Mouse (Mus musculus) liver, embryonic 18 days (tissue): ENCODE results near the gene Duox2. TPM values are rescaled to one million over a fixed set of nuclear protein-coding genes. Genes with fewer than 3 reads are reported as not detected.

Experiments used
- polyA plus RNA-seq: library from polyadenylated mRNA; depleted of rRNA; stranded (reverse); fragments of >200 nt; gene quantifications from 2 replicates; pipeline ENCODE4 v1.2.3, GENCODE M21; 2012; rRNA removed

Duox2 gene
- polyA plus RNA-seq: 0.01 and 0.02 TPM in 2 replicates

DNA sequence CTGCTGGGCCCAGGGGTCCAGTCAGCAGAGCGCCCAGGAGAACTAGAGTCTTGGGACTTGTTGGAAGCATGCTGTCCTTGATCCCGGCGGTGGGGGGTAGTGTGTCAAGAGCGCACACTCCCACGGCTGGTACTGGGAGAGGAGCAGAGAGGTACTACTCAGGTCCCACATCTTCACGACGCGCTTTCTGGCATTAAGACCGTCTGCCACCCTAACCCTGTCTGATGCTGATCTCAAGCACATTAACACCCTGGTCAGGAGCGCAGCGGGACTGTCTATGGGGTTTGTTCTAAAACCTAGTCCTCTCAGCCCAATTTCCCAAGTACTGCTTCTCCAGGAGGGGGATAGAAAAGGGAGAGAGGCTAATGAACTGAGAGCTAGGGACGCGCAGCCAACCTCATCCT lies at the start of gene Duox2:
TSS of gene Duox2 (minus strand) at position 354 of the 404 bp plus-strand sequence.

DNA sequence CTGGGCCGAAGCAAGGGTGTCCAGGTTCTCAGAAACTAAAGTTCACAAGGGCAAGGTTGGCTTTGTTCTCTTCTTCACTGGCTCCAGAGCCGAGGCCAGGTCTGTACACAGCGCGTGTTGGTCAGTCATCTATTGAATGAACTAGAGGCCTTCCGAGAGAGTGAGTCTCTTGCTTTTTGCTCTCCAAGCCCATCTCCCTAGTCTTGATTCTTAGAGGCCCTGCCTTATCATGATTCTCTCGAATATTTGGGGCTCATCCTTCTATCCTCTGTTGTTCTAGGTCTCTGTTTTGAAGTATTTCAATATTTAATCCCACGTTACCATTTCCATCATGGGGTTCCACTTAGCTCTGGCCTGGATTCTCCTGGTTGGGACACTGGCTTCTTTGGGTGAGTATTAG lies 17.1 kb upstream of the Duox2 start, which contains the start of gene Duox1:
TSS of gene Duox1 (plus strand) at position 301 of the 400 bp plus-strand sequence.

DNA sequence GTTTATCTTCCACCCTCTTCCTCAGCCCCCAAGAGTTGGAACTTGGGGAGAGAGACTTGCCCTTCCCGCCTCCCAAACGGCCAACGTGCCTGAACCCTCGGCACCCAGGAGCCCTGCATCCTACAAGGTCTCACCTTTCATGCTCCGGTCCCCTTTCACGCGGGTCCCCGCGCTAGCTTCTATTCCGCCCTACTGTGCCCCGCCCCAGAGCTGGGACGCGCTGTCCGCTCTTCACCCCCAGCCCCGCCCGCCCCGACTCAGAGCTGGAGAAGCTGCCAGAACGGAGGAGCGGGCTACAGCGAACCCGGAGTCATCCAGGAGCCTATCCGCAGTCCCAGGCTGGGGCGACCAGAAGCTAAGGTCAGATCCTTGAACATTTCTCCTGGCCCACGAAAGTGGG lies 15.3 kb upstream of the Duox2 start, which contains the start of gene Duoxa1:
TSS of gene Duoxa1 (minus strand) at position 195 of the 400 bp plus-strand sequence.

DNA sequence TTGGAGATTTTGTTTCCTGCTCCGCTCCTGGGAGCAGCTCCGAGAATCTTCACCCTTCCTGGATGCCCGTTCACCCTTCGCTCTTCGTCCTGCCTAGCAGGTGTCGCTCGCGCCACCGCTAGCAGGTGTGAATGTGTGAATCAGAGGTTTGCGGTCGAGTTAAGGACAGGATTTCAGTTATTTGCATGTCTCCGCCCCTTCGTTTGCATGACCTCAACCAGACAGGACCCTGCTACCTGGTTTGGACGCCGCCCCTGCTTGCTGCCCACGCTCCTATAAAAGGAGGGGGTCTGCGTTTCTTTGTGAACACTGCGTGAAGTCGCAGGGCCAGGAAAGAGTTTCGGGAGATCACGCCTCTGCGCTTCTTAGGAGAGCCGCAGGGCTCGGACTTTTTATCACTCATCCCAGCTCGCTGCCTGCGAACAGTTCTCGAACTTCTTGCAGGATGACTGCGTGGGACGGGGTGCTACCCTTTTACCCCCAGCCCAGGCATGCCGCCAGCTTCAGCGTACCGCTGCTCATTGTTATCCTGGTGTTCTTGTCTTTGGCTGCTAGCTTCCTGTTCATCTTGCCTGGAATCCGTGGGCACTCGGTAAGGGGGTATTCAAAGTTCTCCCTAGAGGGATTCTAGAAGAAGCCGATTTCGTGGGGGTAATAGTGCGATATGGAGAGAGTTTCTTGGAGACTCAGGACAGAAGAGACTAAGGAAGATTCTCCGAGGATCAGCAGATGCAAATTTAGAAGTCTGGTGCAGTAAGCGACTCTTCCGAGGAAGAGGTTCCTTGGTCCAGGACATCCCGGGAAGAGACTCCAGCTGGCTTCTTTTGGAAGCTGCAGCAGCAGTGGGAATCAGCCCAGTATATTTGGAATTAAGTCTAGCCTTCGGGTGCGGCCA lies 594 bp upstream of the Duox2 start, which contains the start of gene Duoxa2:
TSS of gene Duoxa2 (plus strand) at position 305 of the 895 bp plus-strand sequence.

DNA sequence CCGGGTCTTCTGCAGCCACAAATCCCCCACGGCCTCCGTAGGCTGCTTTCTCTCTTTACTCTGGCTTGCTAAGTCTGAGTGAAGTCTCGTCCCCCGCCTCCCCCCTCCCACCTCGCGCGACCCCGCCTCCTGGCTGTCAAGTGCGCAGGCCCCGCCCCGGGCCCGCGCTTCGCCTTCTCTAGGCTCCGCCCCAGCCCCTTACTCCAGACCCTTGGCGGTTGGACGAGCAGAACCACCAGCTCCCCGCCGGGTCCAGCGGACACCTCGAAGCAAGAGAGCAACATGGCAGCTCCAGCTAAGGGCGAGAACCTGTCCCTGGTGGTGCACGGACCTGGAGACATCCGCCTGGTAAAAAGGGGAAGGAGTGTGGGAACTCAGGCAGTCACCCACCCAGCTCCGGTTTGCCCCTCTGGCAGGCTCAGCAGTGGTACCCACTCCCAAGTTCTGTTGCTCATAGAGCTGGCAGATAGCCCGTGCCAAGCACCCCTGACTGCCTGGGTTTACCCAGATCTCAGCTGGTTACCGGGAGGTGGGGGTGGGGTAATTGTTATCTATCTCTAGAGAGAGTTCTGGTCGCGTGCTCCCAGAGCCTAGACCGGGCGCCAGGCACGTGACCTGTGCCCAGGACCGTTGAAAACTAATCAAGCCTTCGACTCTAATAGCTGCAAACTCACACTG lies 63.5 kb downstream of the Duox2 start, which contains the start of gene Sord:
TSS of gene Sord (plus strand) at position 139 of the 678 bp plus-strand sequence.

Other genes starting within 250 kb of the Duox2 start
- gene Spg11, start 180.1 kb downstream of the Duox2 start, polyA plus RNA-seq: 2.9 and 3.1 TPM in 2 replicates
- 473 and 557 TPM in 2 replicates for gene B2m, start 150.8 kb downstream of the Duox2 start, polyA plus RNA-seq
- 0.05 and 0.07 TPM in 2 replicates for gene Trim69, start 137.7 kb downstream of the Duox2 start, polyA plus RNA-seq
- 0.13 and 0.18 TPM in 2 replicates for gene Patl2, start 112.3 kb downstream of the Duox2 start, polyA plus RNA-seq
- not detected in 2 replicates for gene Terb2, start 112.2 kb downstream of the Duox2 start, polyA plus RNA-seq
- 131 and 161 TPM in 2 replicates for gene Sord, start 63.7 kb downstream of the Duox2 start, polyA plus RNA-seq
- gene Duoxa2, start 451 bp upstream of the Duox2 start, polyA plus RNA-seq: not detected in 2 replicates
- 0.03 TPM in 1 of 2 replicates, not detected in the other for gene Duoxa1, start 15.3 kb upstream of the Duox2 start, polyA plus RNA-seq
- gene Duox1, start 17.2 kb upstream of the Duox2 start, polyA plus RNA-seq: not detected in 2 replicates
- gene Shf, start 70.7 kb upstream of the Duox2 start, polyA plus RNA-seq: 6.4 and 7.1 TPM in 2 replicates
- gene Slc28a2, start 128.0 kb upstream of the Duox2 start, polyA plus RNA-seq: 1.8 and 2.2 TPM in 2 replicates
- 0.01 and 0.03 TPM in 2 replicates for gene Gm14085, start 186.5 kb upstream of the Duox2 start, polyA plus RNA-seq